Mouse (Mus musculus) lung, postnatal 0 days (tissue): ENCODE results near the gene Slc1a4. TPM values are rescaled to one million over a fixed set of nuclear protein-coding genes. Genes with fewer than 3 reads are reported as not detected.

Experiments used
- ATAC-seq: fragments of 200-750 bp; cut with Nextera tagmentation; 2 replicates; pipeline ENCODE4 v1.8.0; 2017; ENCODE audit warnings: moderate library complexity
- DNase-seq: peaks from one replicate; pipeline ENCODE4 v3.0.0-alpha.2; 2016; ENCODE audit warnings: low spot score
- H3K27ac ChIP-seq: fragments of 300-500 bp; sonication (generic); 2 replicates; pipeline ENCODE4 v1.5.1; 2014; ENCODE audit warnings: antibody characterized with exemption, mild to moderate bottlenecking, low read length, mixed read lengths
- H3K27me3 ChIP-seq: fragments of 300-500 bp; sonication (generic); replicated peaks from 2 replicates; pipeline ENCODE4 v1.6.1; 2014; ENCODE audit warnings: low read length, mixed read lengths; ENCODE audit not compliant: insufficient read depth
- H3K36me3 ChIP-seq: fragments of 300-500 bp; sonication (generic); 2 replicates; pipeline ENCODE4 v1.6.1; 2014; ENCODE audit warnings: low read length, mixed read lengths; ENCODE audit not compliant: insufficient read depth
- H3K4me1 ChIP-seq: fragments of 300-500 bp; sonication (generic); 2 replicates; pipeline ENCODE4 v1.6.1; 2014; ENCODE audit warnings: antibody characterized with exemption, low read depth, low read length, mixed read lengths; ENCODE audit not compliant: insufficient read depth
- H3K4me2 ChIP-seq: fragments of 300-500 bp; sonication (generic); replicated peaks from 2 replicates; pipeline ENCODE4 v1.6.1; 2014; ENCODE audit warnings: low read depth, mild to moderate bottlenecking, low read length, moderate library complexity, mixed read lengths
- H3K4me3 ChIP-seq: fragments of 300-500 bp; sonication (generic); 2 replicates; pipeline ENCODE4 v1.5.1; 2014; ENCODE audit warnings: low read depth, low read length
- H3K9ac ChIP-seq: fragments of 300-500 bp; sonication (generic); replicated peaks from 2 replicates; pipeline ENCODE4 v1.6.1; 2014; ENCODE audit warnings: low read depth, mild to moderate bottlenecking
- H3K9me3 ChIP-seq: fragments of 300-500 bp; sonication (generic); 2 replicates; pipeline ENCODE4 v1.6.1; 2016; ENCODE audit warnings: low read length, mixed read lengths
- CTCF ChIP-seq: IDR thresholded peaks from 2 replicates; pipeline ENCODE4 v1.5.1; 2016; ENCODE audit warnings: antibody characterized with exemption, mild to moderate bottlenecking
- EP300 ChIP-seq: IDR thresholded peaks from 2 replicates; pipeline ENCODE4 v1.6.1; 2016; ENCODE audit warnings: antibody characterized with exemption, mild to moderate bottlenecking, control low read depth
- WGBS: fragments of 180-500 bp; shearing (Covaris S2); extraction: QIAGEN DNeasy Blood & Tissue Kit; methylation state at CpG from one replicate; pipeline ENCODE4 v1.1.7; 2014; 5-methylcytosine and 5-hydroxymethylcytosine counted together
- polyA plus RNA-seq: library from polyadenylated mRNA; unstranded; fragments of >200 nt; fragmentation: Nextera tagmentation; extraction: Ambion mirVana; gene quantifications from 2 replicates; pipeline ENCODE4 v1.2.1, GENCODE M21; 2015

The Slc1a4 gene
- polyA plus RNA-seq, 1 experiment from 2014 or later, result 17.5 TPM

DNA sequence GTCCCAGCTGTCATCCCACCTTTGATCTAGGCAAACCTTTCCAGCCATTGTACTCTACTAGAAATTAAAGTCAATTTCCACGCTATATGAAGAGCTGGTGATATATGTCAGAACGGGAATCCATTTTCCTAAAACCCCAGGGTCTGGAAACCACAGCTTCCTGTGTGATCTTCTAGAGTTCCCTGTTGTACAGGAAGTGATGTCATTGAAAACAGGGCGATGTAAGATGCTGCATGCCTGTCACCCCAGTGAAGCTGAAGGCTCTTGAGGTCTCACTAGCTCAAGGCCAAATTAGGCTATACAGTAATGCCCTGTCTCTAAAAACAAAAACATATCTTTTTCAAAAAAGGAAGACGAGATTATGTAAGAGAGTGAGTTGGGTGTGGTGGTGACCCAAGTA, 31.2 kb downstream of the Slc1a4 start:
- WGBS, result 75% methylated on average over 4 of the region's 4 CpGs

DNA sequence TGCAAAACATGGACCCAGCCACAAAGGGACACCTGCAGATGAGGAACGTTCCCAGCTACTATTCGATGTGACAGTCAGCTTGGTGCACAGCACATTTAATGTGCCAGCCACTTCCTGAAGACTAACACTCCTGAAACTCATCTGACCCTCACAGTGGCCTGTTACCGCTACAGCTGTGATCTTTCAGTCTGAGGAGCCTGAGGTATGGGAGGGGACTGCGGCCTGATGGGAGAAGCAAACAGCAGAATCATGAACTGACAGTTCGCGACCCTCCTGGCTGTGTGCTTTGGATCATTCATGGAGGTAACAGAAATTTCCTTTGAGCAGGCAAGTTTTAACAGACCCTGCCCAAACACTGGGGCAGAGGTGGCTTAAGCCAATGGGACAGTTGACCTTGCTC, 31.7 kb downstream of the Slc1a4 start:
- Histone ChIP-seq H3K9ac (no peak overlapping the region), H3K36me3 (no peaks in the 10 kb centered on the region), H3K4me1 (no peaks in the 10 kb centered on the region), H3K4me3 (no peak overlapping the region), H3K27ac (peak overlapping the region; percentile 75), H3K4me2 (no peak overlapping the region), H3K9me3 (no peaks in the 10 kb centered on the region), H3K27me3 (no peaks in the 10 kb centered on the region)
- ATAC-seq, result no peak
- 74% methylated on average over 6 of the region's 6 CpGs for WGBS
- TF ChIP-seq EP300 (no peak), CTCF (no peak)
- DNase-seq, result no peak

More for the DNA sequence above, 31.2 kb downstream of the Slc1a4 start:
- H3K9ac ChIP-seq, result no peak overlapping the region
- no peaks in the 10 kb centered on the region for H3K9me3 ChIP-seq
- H3K36me3 ChIP-seq, result no peaks in the 10 kb centered on the region
- TF ChIP-seq EP300 (no peak), CTCF (no peak)
- ATAC-seq (no peak), DNase-seq (peak; percentile 15)
- H3K27me3 ChIP-seq, result no peaks in the 10 kb centered on the region
- H3K27ac ChIP-seq, result peak overlapping the region; percentile 75; the same call in 1 of the 2 replicates
- H3K4me3 ChIP-seq, result no peak overlapping the region
- no peaks in the 10 kb centered on the region for H3K4me1 ChIP-seq
- no peak overlapping the region for H3K4me2 ChIP-seq

DNA sequence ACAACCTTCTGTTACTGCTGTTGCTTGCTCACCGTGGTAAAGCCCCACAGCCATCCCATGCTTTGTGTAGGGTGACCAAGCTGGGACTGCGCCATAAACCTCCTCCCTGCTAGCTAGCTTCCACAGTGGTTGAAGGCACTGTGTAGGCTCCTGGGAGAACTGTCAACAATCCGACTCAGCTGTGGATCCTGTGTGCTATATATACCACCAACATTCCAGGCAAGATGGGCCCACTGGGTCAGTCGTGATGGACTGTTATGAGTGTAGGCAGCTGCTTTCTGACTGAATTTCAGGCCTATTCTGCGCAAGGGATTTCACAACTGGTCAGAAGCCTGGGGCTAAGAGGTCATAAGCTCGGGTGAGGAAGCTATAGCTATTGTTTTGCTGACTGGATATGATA, 32.6 kb downstream of the Slc1a4 start:
- no peak overlapping the region for H3K4me3 ChIP-seq
- no peaks in the 10 kb centered on the region for H3K36me3 ChIP-seq
- H3K4me2 ChIP-seq, result no peak overlapping the region
- DNase-seq (peak; percentile 88), ATAC-seq (peak; percentile 91)
- peak overlapping the region; percentile 75 for H3K27ac ChIP-seq
- TF ChIP-seq CTCF (no peak), EP300 (peak; percentile 77)
- no peaks in the 10 kb centered on the region for H3K27me3 ChIP-seq
- no peak overlapping the region for H3K9ac ChIP-seq
- no peaks in the 10 kb centered on the region for H3K4me1 ChIP-seq
- WGBS, result 48% methylated on average over 6 of the region's 6 CpGs
- no peaks in the 10 kb centered on the region for H3K9me3 ChIP-seq

DNA sequence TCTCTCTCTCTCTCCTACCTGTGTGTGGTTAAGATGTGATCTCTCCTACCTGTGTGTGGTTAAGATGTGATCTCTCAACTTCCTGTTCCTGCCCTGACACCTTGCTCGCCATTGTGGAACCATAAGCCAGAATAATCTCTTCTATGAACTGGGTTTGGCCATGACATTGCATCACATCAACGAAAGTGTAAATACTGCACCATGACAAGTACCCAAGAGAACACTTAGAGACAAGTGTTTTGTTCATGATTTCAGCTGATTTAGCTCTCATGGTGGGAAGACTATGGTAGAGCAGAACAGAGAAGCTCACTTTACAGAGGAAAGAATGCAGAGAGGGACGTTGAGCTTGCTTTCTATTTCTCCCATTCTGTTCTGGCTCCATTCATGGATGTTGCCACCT, 48.0 kb downstream of the Slc1a4 start:
- H3K36me3 ChIP-seq, result no peaks in the 10 kb centered on the region
- no peaks in the 10 kb centered on the region for H3K27me3 ChIP-seq
- H3K9ac ChIP-seq, result no peak overlapping the region
- no peak overlapping the region for H3K4me3 ChIP-seq
- H3K4me1 ChIP-seq, result 0 out of 2 replicates have a peak, but pooled peaks cover 2% of the 10 kb centered on the region
- WGBS, result 49% methylated on average over 3 of the region's 3 CpGs
- DNase-seq (peak; percentile 52), ATAC-seq (peak; percentile 75)
- H3K4me2 ChIP-seq, result no peak overlapping the region
- TF ChIP-seq CTCF, result no peak
- peak; percentile 16; the same call in 1 of the 2 replicates for TF ChIP-seq EP300
- no peaks in the 10 kb centered on the region for H3K9me3 ChIP-seq
- 0 out of 2 replicates have a peak overlapping the region, but pooled peaks have one; percentile 32 for H3K27ac ChIP-seq

DNA sequence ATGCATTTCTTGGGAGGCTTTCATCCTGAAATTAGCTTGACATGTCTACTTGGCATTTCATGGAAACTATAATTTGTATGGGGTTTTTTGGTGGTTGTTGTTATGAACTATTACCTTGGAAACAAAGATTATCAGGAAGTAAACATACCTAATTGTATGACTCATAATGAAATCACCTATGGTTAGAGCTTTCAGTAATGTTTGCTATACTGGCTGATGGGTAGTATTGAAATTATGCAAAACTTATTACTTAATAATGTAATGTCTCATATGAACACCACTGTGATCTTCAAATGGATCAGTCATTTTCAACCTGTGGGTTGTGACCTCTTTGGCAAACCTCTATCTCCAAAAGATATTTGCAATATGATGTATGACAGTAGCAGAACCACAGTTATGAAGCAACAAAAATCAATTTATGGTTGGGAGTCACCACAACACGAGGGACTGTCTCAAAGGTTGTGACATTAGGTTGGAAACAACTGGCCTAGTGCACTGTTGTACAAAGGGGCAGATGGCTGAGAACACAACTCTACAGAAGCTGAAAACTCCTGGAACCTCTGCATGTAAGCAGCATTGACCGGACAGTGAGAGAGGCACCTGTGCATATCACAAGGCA, 49.8 kb downstream of the Slc1a4 start:
- DNase-seq, result no peak
- WGBS, result 79% methylated on average over 2 of the region's 2 CpGs

GRCm38 (mm10) chr11:20280982-20281381, 51.5 kb downstream of the Slc1a4 start:
- ATAC-seq (no peak), DNase-seq (peak; percentile 61)
- WGBS, result 33% methylated on average over 5 of the region's 5 CpGs

More for the DNA sequence above, 49.8 kb downstream of the Slc1a4 start:
- Histone ChIP-seq H3K4me3 (no peak overlapping the region), H3K9ac (no peak overlapping the region), H3K27me3 (no peaks in the 10 kb centered on the region), H3K36me3 (no peaks in the 10 kb centered on the region), H3K27ac (no peak overlapping the region), H3K4me1 (0 out of 2 replicates have a peak, but pooled peaks cover 2% of the 10 kb centered on the region), H3K4me2 (no peak overlapping the region), H3K9me3 (no peaks in the 10 kb centered on the region)
- TF ChIP-seq CTCF (no peak), EP300 (no peak)
- ATAC-seq, result no peak

More at GRCm38 (mm10) chr11:20280982-20281381, 51.5 kb downstream of the Slc1a4 start:
- Histone ChIP-seq H3K27me3 (no peaks in the 10 kb centered on the region), H3K4me1 (0 out of 2 replicates have a peak, but pooled peaks cover 2% of the 10 kb centered on the region), H3K4me3 (no peak overlapping the region), H3K36me3 (no peaks in the 10 kb centered on the region), H3K27ac (no peak overlapping the region), H3K4me2 (no peak overlapping the region), H3K9me3 (no peaks in the 10 kb centered on the region), H3K9ac (no peak overlapping the region)
- TF ChIP-seq CTCF, result no peak
- TF ChIP-seq EP300, result no peak
